Comparison of ENCODE assay signal across 8 mouse cellular contexts in genomic region chr13:46161261-46162024, GRCm38 (mm10).
DNase-seq lines count a peak whose midpoint lies in the region; ATAC-seq and TF ChIP-seq lines count a peak whose summit lies in the region.

No protein-coding gene starts in this region.

- H3K27ac ChIP-seq in cerebellum, adult 2 months (ENCODE audit: insufficient read depth, low read length) = no peak overlapping the region
- no peak overlapping the region for H3K27ac ChIP-seq in embryonic facial prominence, embryonic 11.5 days (replicated peaks; ENCODE audit: low read depth, low read length)
- no peak overlapping the region for H3K27ac ChIP-seq in heart, postnatal 0 days (ENCODE audit: low read depth)
- 0 out of 2 replicates have a peak overlapping the region, but pooled peaks have one; percentile 2 for H3K27ac ChIP-seq in midbrain, embryonic 12.5 days (replicated peaks)

- WGBS in cerebellum, adult 2 months = 37% methylated on average over 13 of the region's 13 CpGs
- 27% methylated on average over 13 of the region's 13 CpGs for WGBS in embryonic facial prominence, embryonic 11.5 days
- 41% methylated on average over 13 of the region's 13 CpGs for WGBS in heart, postnatal 0 days
- WGBS in midbrain, embryonic 12.5 days = 41% methylated on average over 13 of the region's 13 CpGs

- H3K4me2 ChIP-seq in embryonic facial prominence, embryonic 11.5 days (ENCODE audit: low read depth, low read length) = peak overlapping the region; percentile 47
- H3K4me2 ChIP-seq in heart, postnatal 0 days (ENCODE audit: low read depth, low read length) = peak overlapping the region; percentile 34
- H3K4me2 ChIP-seq in midbrain, embryonic 12.5 days (replicated peaks) = peak overlapping the region; percentile 44

- no peak for TF ChIP-seq POLR2A in cerebellum, adult 2 months (IDR thresholded peaks at IDR 0.05; ENCODE audit: borderline replicate concordance, insufficient read depth, low read length)

- peak overlapping the region; percentile 53 for H3K4me3 ChIP-seq in cerebellum, adult 2 months (replicated peaks; ENCODE audit: insufficient read depth, low read depth, low read length)
- peak overlapping the region; percentile 11; the same call in 1 of the 2 replicates for H3K4me3 ChIP-seq in embryonic facial prominence, embryonic 11.5 days (ENCODE audit: low read depth, low read length)
- no peak overlapping the region for H3K4me3 ChIP-seq in heart, postnatal 0 days (ENCODE audit: low read depth, low read length)
- peak overlapping the region; percentile 19; the same call in 1 of the 2 replicates for H3K4me3 ChIP-seq in midbrain, embryonic 12.5 days

- H3K36me3 ChIP-seq in embryonic facial prominence, embryonic 11.5 days (replicated peaks; ENCODE audit: control insufficient read depth, insufficient read depth, low read depth, low read length) = no peaks in the 10 kb centered on the region
- H3K36me3 ChIP-seq in heart, postnatal 0 days (replicated peaks; ENCODE audit: control insufficient read depth, insufficient read depth, low read length) = no peaks in the 10 kb centered on the region
- no peaks in the 10 kb centered on the region for H3K36me3 ChIP-seq in midbrain, embryonic 12.5 days

- ATAC-seq in embryonic facial prominence, embryonic 11.5 days (replicated peaks; ENCODE audit: insufficient number of reproducible peaks, low FRiP score, low TSS enrichment, low read depth) = peak; percentile 48; the same call in 1 of the 2 replicates
- ATAC-seq in heart, postnatal 0 days (ENCODE audit: insufficient read depth, low read depth) = no peak
- peak; percentile 58 for ATAC-seq in midbrain, embryonic 12.5 days (ENCODE audit: low FRiP score, low read depth)
- ATAC-seq in monocyte, adult 5-6 weeks (replicated peaks; ENCODE audit: insufficient number of reproducible peaks, low FRiP score, low TSS enrichment, poor library complexity, severe bottlenecking) = no peak

- H3K4me1 ChIP-seq in cerebellum, adult 2 months (ENCODE audit: control insufficient read depth, insufficient read depth, low read length) = 0 out of 2 replicates have a peak, but pooled peaks cover 7% of the 10 kb centered on the region
- H3K4me1 ChIP-seq in embryonic facial prominence, embryonic 11.5 days (ENCODE audit: control insufficient read depth, insufficient read depth, low read length) = peaks cover 2% of the 10 kb centered on the region; the same call in 1 of the 2 replicates
- no peaks in the 10 kb centered on the region for H3K4me1 ChIP-seq in heart, postnatal 0 days (ENCODE audit: control insufficient read depth, insufficient read depth)
- peaks cover 12% of the 10 kb centered on the region; the same call in 1 of the 2 replicates for H3K4me1 ChIP-seq in midbrain, embryonic 12.5 days

- H3K9ac ChIP-seq in embryonic facial prominence, embryonic 11.5 days (replicated peaks; ENCODE audit: low read length) = peak overlapping the region; percentile 26
- H3K9ac ChIP-seq in heart, postnatal 0 days (replicated peaks; ENCODE audit: low read depth, low read length) = no peak overlapping the region
- no peak overlapping the region for H3K9ac ChIP-seq in midbrain, embryonic 12.5 days (replicated peaks)

- TF ChIP-seq CTCF in cerebellum, adult 2 months (IDR thresholded peaks at IDR 0.05; ENCODE audit: borderline replicate concordance, insufficient read depth, low read depth, low read length) = no peak
- no peak for TF ChIP-seq CTCF in heart, postnatal 0 days (IDR thresholded peaks at IDR 0.05; ENCODE audit: low read depth)

- no peak for DNase-seq in cerebellum, adult 2 months
- no peak for DNase-seq in cerebellum, adult 9-10 months
- peak; percentile 30 for DNase-seq in 3134 (ENCODE audit: extremely low read depth, insufficient read length, low spot score)
- peak; percentile 62 for DNase-seq in embryonic facial prominence, embryonic 11.5 days (ENCODE audit: low spot score)
- no peak for DNase-seq in heart, postnatal 0 days (ENCODE audit: low spot score)
- no peak for DNase-seq in c-Kit-positive CD71-positive TER-119-positive erythroid progenitor cells, embryonic 14.5 days (ENCODE audit: low spot score)

- no peak for TF ChIP-seq EP300 in heart, postnatal 0 days (IDR thresholded peaks at IDR 0.05; ENCODE audit: low read depth)

- no peaks in the 10 kb centered on the region for H3K9me3 ChIP-seq in embryonic facial prominence, embryonic 11.5 days (replicated peaks; ENCODE audit: control insufficient read depth, low read length)
- no peaks in the 10 kb centered on the region for H3K9me3 ChIP-seq in heart, postnatal 0 days (replicated peaks; ENCODE audit: control insufficient read depth, low read length)
- 0 out of 2 replicates have a peak, but pooled peaks cover 3% of the 10 kb centered on the region for H3K9me3 ChIP-seq in midbrain, embryonic 12.5 days

- no peaks in the 10 kb centered on the region for H3K27me3 ChIP-seq in cerebellum, adult 2 months (ENCODE audit: control insufficient read depth, insufficient read depth, low read length)
- no peaks in the 10 kb centered on the region for H3K27me3 ChIP-seq in embryonic facial prominence, embryonic 11.5 days (ENCODE audit: control insufficient read depth, insufficient read depth, low read length)
- H3K27me3 ChIP-seq in heart, postnatal 0 days (ENCODE audit: control insufficient read depth, insufficient read depth, low read length) = no peaks in the 10 kb centered on the region
- H3K27me3 ChIP-seq in midbrain, embryonic 12.5 days = no peaks in the 10 kb centered on the region

Comparison
In these comparisons a context has a peak if more than half of its experiments do, and no peak if none do; other contexts are left out.
1. DNase-seq: peak in 3134 (single experiment) and embryonic facial prominence, embryonic 11.5 days (single experiment); none in cerebellum, adult 2 months (0 of 2), cerebellum, adult 9-10 months (single experiment), heart, postnatal 0 days (single experiment) and c-Kit-positive CD71-positive TER-119-positive erythroid progenitor cells, embryonic 14.5 days (single experiment).
2. ATAC-seq: peak in embryonic facial prominence, embryonic 11.5 days (single experiment) and midbrain, embryonic 12.5 days (single experiment); none in heart, postnatal 0 days (single experiment) and monocyte, adult 5-6 weeks (single experiment).
3. Peak in every context shown above with its lines, with median percentiles within 50 percentile points of each other: H3K4me2 ChIP-seq.